8 mouse cellular contexts compared by ENCODE assay signal in the genomic region with DNA sequence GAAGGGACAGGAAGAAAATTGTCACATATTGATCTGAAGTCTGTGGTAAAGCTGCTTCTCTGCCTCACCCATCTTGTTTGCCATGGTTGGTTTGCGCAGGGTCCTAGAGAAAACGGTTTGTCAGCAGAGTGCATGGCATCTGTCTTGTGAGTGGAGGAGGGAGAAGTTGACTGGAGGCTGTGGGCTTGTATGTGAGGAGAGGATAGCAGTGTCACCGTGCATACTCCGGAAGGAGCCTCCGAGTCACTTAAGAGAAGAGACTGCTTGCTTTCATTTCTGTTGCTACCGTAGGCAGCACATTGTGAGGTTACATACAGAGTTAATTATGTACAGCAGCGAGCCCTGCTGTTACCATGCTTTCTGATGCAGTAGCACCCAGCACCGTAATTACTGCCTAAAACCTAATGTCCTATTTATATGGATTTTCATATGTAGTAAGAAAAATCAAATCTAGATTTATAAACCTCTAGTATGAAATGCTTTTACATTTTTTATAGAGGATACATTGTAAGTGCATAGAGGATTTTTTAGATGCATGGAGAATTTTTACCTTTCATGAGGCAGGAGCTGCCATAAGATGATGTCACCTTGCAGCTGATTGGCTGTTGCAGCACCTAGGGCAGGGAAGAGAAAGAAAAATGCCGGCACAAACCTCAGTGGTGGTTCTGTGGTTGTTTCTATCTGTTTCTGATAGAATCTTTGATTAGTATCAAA.
DNase-seq lines count a peak whose midpoint lies in the region; ATAC-seq lines count a peak whose summit lies in the region.

No protein-coding gene starts in this region.

- no peaks in the 10 kb centered on the region for H3K9me3 ChIP-seq in liver, embryonic 11.5 days (ENCODE audit: control insufficient read depth, low read length)
- no peaks in the 10 kb centered on the region for H3K9me3 ChIP-seq in heart, embryonic 14.5 days (ENCODE audit: control insufficient read depth, low read length)
- H3K9me3 ChIP-seq in midbrain, embryonic 13.5 days = no peaks in the 10 kb centered on the region
- no peaks in the 10 kb centered on the region for H3K9me3 ChIP-seq in stomach, embryonic 16.5 days (replicated peaks; ENCODE audit: control insufficient read depth, low read length)

- 41% methylated on average over 9 of the region's 9 CpGs for WGBS in liver, embryonic 11.5 days
- WGBS in heart, embryonic 14.5 days = 34% methylated on average over 9 of the region's 9 CpGs
- WGBS in midbrain, embryonic 13.5 days = 28% methylated on average over 9 of the region's 9 CpGs
- 25% methylated on average over 9 of the region's 9 CpGs for WGBS in stomach, embryonic 16.5 days

- no peaks in the 10 kb centered on the region for H3K36me3 ChIP-seq in liver, embryonic 11.5 days (ENCODE audit: control insufficient read depth, insufficient read depth, low read length)
- peaks cover 8% of the 10 kb centered on the region; the same call in 1 of the 2 replicates for H3K36me3 ChIP-seq in heart, embryonic 14.5 days (ENCODE audit: control insufficient read depth, insufficient read depth, low read length)
- no peaks in the 10 kb centered on the region for H3K36me3 ChIP-seq in midbrain, embryonic 13.5 days
- no peaks in the 10 kb centered on the region for H3K36me3 ChIP-seq in stomach, embryonic 16.5 days (ENCODE audit: control insufficient read depth, insufficient read depth, low read length)

- H3K27me3 ChIP-seq in liver, embryonic 11.5 days (replicated peaks; ENCODE audit: control insufficient read depth, insufficient read depth, low read length) = no peaks in the 10 kb centered on the region
- no peaks in the 10 kb centered on the region for H3K27me3 ChIP-seq in heart, embryonic 14.5 days (ENCODE audit: control insufficient read depth, insufficient read depth, low read length)
- H3K27me3 ChIP-seq in midbrain, embryonic 13.5 days = no peaks in the 10 kb centered on the region
- no peaks in the 10 kb centered on the region for H3K27me3 ChIP-seq in stomach, embryonic 16.5 days (ENCODE audit: control insufficient read depth, insufficient read depth, low read length)

- H3K9ac ChIP-seq in liver, embryonic 11.5 days (ENCODE audit: low read depth, low read length) = no peak overlapping the region
- H3K9ac ChIP-seq in heart, embryonic 14.5 days (ENCODE audit: low read length) = peak overlapping the region; percentile 58
- H3K9ac ChIP-seq in midbrain, embryonic 13.5 days (replicated peaks) = peak overlapping the region; percentile 64
- peak overlapping the region; percentile 19; the same call in 1 of the 2 replicates for H3K9ac ChIP-seq in stomach, embryonic 16.5 days (ENCODE audit: low read length)

- peaks cover 5% of the 10 kb centered on the region; the same call in 1 of the 2 replicates for H3K4me1 ChIP-seq in liver, embryonic 11.5 days (replicated peaks; ENCODE audit: control insufficient read depth, insufficient read depth, low read length)
- H3K4me1 ChIP-seq in heart, embryonic 14.5 days (ENCODE audit: control insufficient read depth in 2 of 2, insufficient read depth in 2 of 2, low read length in 2 of 2) = no peaks in the 10 kb centered on the region; a peak in 1 of 4 replicates
- H3K4me1 ChIP-seq in midbrain, embryonic 13.5 days (replicated peaks) = peaks cover 23% of the 10 kb centered on the region
- peaks cover 6% of the 10 kb centered on the region; the same call in 1 of the 2 replicates for H3K4me1 ChIP-seq in stomach, embryonic 16.5 days (ENCODE audit: control insufficient read depth, insufficient read depth, low read length)

- peak overlapping the region; percentile 50 for H3K4me2 ChIP-seq in liver, embryonic 11.5 days
- peak overlapping the region; percentile 66 for H3K4me2 ChIP-seq in heart, embryonic 14.5 days (ENCODE audit: low read length)
- H3K4me2 ChIP-seq in midbrain, embryonic 13.5 days (replicated peaks) = peak overlapping the region; percentile 58
- H3K4me2 ChIP-seq in stomach, embryonic 16.5 days (ENCODE audit: low read depth, low read length) = peak overlapping the region; percentile 50

- H3K27ac ChIP-seq in liver, embryonic 11.5 days (ENCODE audit: low read depth, low read length) = no peak overlapping the region
- peak overlapping the region; percentile 55 to 85 for H3K27ac ChIP-seq in heart, embryonic 14.5 days (replicated peaks in 1 of 2; ENCODE audit: control insufficient read depth in 1 of 2, insufficient read depth in 1 of 2, low read depth in 2 of 2, low read length in 2 of 2)
- peak overlapping the region; percentile 86 for H3K27ac ChIP-seq in midbrain, embryonic 13.5 days
- H3K27ac ChIP-seq in stomach, embryonic 16.5 days (ENCODE audit: low read length) = no peak overlapping the region

- peak; percentile 39; the same call in 1 of the 2 replicates for ATAC-seq in liver, embryonic 11.5 days (replicated peaks; ENCODE audit: low FRiP score)
- no peak for ATAC-seq in heart, embryonic 14.5 days (ENCODE audit: insufficient number of reproducible peaks, insufficient read depth, low FRiP score, low read depth)
- ATAC-seq in midbrain, embryonic 13.5 days = peak; percentile 93
- ATAC-seq in stomach, embryonic 16.5 days (ENCODE audit: insufficient read depth, low FRiP score) = peak; percentile 64; the same call in 1 of the 2 replicates

- peak overlapping the region; percentile 23; the same call in 1 of the 2 replicates for H3K4me3 ChIP-seq in liver, embryonic 11.5 days (ENCODE audit: low read depth, low read length)
- peak overlapping the region; percentile 41 to 47 for H3K4me3 ChIP-seq in heart, embryonic 14.5 days (ENCODE audit: control insufficient read depth in 1 of 2, insufficient read depth in 1 of 2, low read depth in 1 of 2, low read length in 2 of 2)
- H3K4me3 ChIP-seq in midbrain, embryonic 13.5 days (replicated peaks) = peak overlapping the region; percentile 44
- peak overlapping the region; percentile 37 for H3K4me3 ChIP-seq in stomach, embryonic 16.5 days (replicated peaks; ENCODE audit: low read length)

- DNase-seq in liver, embryonic 11.5 days (ENCODE audit: low spot score) = no peak
- DNase-seq in liver = no peak
- peak; percentile 78 to 79 for DNase-seq in cerebellum, postnatal 25 days
- peak; percentile 55 to 66 for DNase-seq in layer of hippocampus, postnatal 25 days (ENCODE audit: extremely low spot score in 1 of 2, low spot score in 1 of 2)
- no peak for DNase-seq in spleen, postnatal 14 days (ENCODE audit: low spot score in 2 of 2)

Comparison
In these comparisons a context has a peak if more than half of its experiments do, and no peak if none do; other contexts are left out.
1. DNase-seq: peak in cerebellum, postnatal 25 days (2 of 2) and layer of hippocampus, postnatal 25 days (2 of 2); none in liver, embryonic 11.5 days (single experiment), liver (single experiment) and spleen, postnatal 14 days (0 of 2).
2. H3K27ac ChIP-seq: peak in heart, embryonic 14.5 days (2 of 2) and midbrain, embryonic 13.5 days (single experiment); none in liver, embryonic 11.5 days (single experiment) and stomach, embryonic 16.5 days (single experiment).
3. Peak in every context shown above with its lines, with median percentiles within 50 percentile points of each other: H3K4me2 ChIP-seq and H3K4me3 ChIP-seq.